Mouse (Mus musculus) MEL (cell line): ENCODE results near the gene Timd2. TPM values are rescaled to one million over a fixed set of nuclear protein-coding genes. Genes with fewer than 3 reads are reported as not detected.

Source experiments
- DNase-seq: peaks from one replicate; pipeline ENCODE4 v3.0.0; 2011; ENCODE audit warnings: low read depth, low spot score
- H3K27ac ChIP-seq: 2 replicates; pipeline ENCODE4 v1.5.1; 2012; ENCODE audit warnings: low read depth, mild to moderate bottlenecking, control low read depth, low read length, moderate library complexity; ENCODE audit not compliant: control insufficient read depth
- H3K27me3 ChIP-seq, 2 experiments: fragments of 150-350 bp in 1 of 2; sonication (generic) in 1 of 2; 2 replicates each; pipeline ENCODE4 v1.6.1; 2012; ENCODE audit warnings: low read length in 2 of 2, mild to moderate bottlenecking in 2 of 2, improper control_type of control experiment in 1 of 2, moderate library complexity in 1 of 2; ENCODE audit not compliant: insufficient read depth in 2 of 2, control insufficient read depth in 1 of 2
- H3K36me3 ChIP-seq, 2 experiments: 2 replicates each; pipeline ENCODE4 v1.6.1; 2012 to 2014; ENCODE audit warnings: low read length in 2 of 2, improper control_type of control experiment in 1 of 2, inconsistent platforms in 1 of 2, mild to moderate bottlenecking in 1 of 2; ENCODE audit not compliant: insufficient read depth in 2 of 2, control insufficient read depth in 1 of 2
- H3K4me1 ChIP-seq, 2 experiments: fragments of 150-350 bp in 1 of 2; sonication (generic) in 1 of 2; 2 replicates each; pipeline ENCODE4 v1.6.1; 2012; ENCODE audit warnings: low read length in 2 of 2, improper control_type of control experiment in 1 of 2, mild to moderate bottlenecking in 1 of 2; ENCODE audit not compliant: insufficient read depth in 2 of 2, control insufficient read depth in 1 of 2
- H3K4me3 ChIP-seq, 2 experiments: fragments of 150-350 bp in 1 of 2; sonication (generic) in 1 of 2; 2 replicates each; pipeline ENCODE4 v1.5.1; 2012; ENCODE audit warnings: low read depth in 2 of 2, low read length in 2 of 2, mild to moderate bottlenecking in 2 of 2, moderate library complexity in 2 of 2, control low read depth in 1 of 2, improper control_type of control experiment in 1 of 2; ENCODE audit not compliant: control insufficient read depth in 1 of 2, insufficient read depth in 1 of 2
- H3K79me2 ChIP-seq: 2 replicates; pipeline ENCODE4 v1.6.1; 2012; ENCODE audit warnings: mild to moderate bottlenecking, low read length, moderate library complexity; ENCODE audit not compliant: control insufficient read depth, poor library complexity, insufficient read depth
- H3K9ac ChIP-seq: 2 replicates; pipeline ENCODE4 v1.6.1; 2012; ENCODE audit warnings: low read depth, mild to moderate bottlenecking, control low read depth, low read length, moderate library complexity; ENCODE audit not compliant: control insufficient read depth, poor library complexity, severe bottlenecking
- H3K9me3 ChIP-seq: fragments of 150-350 bp; sonication (generic); replicated peaks from 2 replicates; pipeline ENCODE4 v1.6.1; 2012; ENCODE audit warnings: mild to moderate bottlenecking, low read length, improper control_type of control experiment, moderate library complexity; ENCODE audit not compliant: insufficient read depth
- CHD2 ChIP-seq: IDR thresholded peaks from 2 replicates; pipeline ENCODE4 v1.6.1; 2011; ENCODE audit warnings: low read length, improper control_type of control experiment
- ELF1 ChIP-seq: IDR thresholded peaks from 2 replicates; pipeline ENCODE4 v1.6.1; 2014; ENCODE audit warnings: low read depth, mild to moderate bottlenecking, inconsistent platforms, low read length, improper control_type of control experiment, moderate library complexity
- EP300 ChIP-seq, 2 experiments: IDR thresholded peaks; 2 replicates each; pipeline ENCODE4 v1.6.1; 2011; ENCODE audit warnings: improper control_type of control experiment in 2 of 2, low read length in 2 of 2, low read depth in 1 of 2, mild to moderate bottlenecking in 1 of 2
- GABPA ChIP-seq: IDR thresholded peaks from 2 replicates; pipeline ENCODE4 v1.6.1; 2012; ENCODE audit warnings: low read depth, mild to moderate bottlenecking, inconsistent platforms, low read length, improper control_type of control experiment, moderate library complexity
- JUND ChIP-seq: IDR thresholded peaks from 2 replicates; pipeline ENCODE4 v1.6.1; 2011; ENCODE audit warnings: low read depth, mild to moderate bottlenecking, improper control_type of control experiment, low read length
- NRF1 ChIP-seq: IDR thresholded peaks from 2 replicates; pipeline ENCODE4 v1.6.1; 2014; ENCODE audit warnings: low read depth, mild to moderate bottlenecking, inconsistent platforms, low read length, improper control_type of control experiment, moderate library complexity; ENCODE audit not compliant: poor library complexity, insufficient read depth, severe bottlenecking
- POLR2A ChIP-seq, 2 experiments: IDR thresholded peaks; 2 replicates each; pipeline ENCODE4 v1.6.1; 2011 to 2012; ENCODE audit warnings: low read length in 2 of 2, mild to moderate bottlenecking in 2 of 2, control low read depth in 1 of 2, improper control_type of control experiment in 1 of 2, low read depth in 1 of 2, moderate library complexity in 1 of 2; ENCODE audit not compliant: control insufficient read depth in 1 of 2, insufficient read depth in 1 of 2, poor library complexity in 1 of 2
- RAD21 ChIP-seq: IDR thresholded peaks from 2 replicates; pipeline ENCODE4 v1.6.1; 2011; ENCODE audit warnings: mild to moderate bottlenecking, low read depth, low read length, improper control_type of control experiment
- SIN3A ChIP-seq: IDR thresholded peaks from 2 replicates; pipeline ENCODE4 v1.6.1; 2012; ENCODE audit warnings: low read length, improper control_type of control experiment, inconsistent platforms
- TAL1 ChIP-seq: IDR thresholded peaks from 2 replicates; pipeline ENCODE4 v1.6.1; 2012; ENCODE audit warnings: mild to moderate bottlenecking, inconsistent platforms, low read length, moderate library complexity, mixed read lengths
- TBP ChIP-seq: IDR thresholded peaks from 2 replicates; pipeline ENCODE4 v1.8.0; 2011; ENCODE audit warnings: low read depth, low read length, improper control_type of control experiment
- TCF12 ChIP-seq: IDR thresholded peaks from 2 replicates; pipeline ENCODE4 v1.6.1; 2014; ENCODE audit warnings: low read depth, mild to moderate bottlenecking, inconsistent platforms, low read length, improper control_type of control experiment, moderate library complexity
- USF1 ChIP-seq: IDR thresholded peaks from 2 replicates; pipeline ENCODE4 v1.6.1; 2014; ENCODE audit warnings: low read depth, mild to moderate bottlenecking, inconsistent platforms, low read length, improper control_type of control experiment, moderate library complexity
- USF2 ChIP-seq, 2 experiments: IDR thresholded peaks; 2 replicates each; pipeline ENCODE4 v1.6.1; 2011 to 2012; ENCODE audit warnings: improper control_type of control experiment in 2 of 2, low read length in 2 of 2, borderline replicate concordance in 1 of 2, inconsistent platforms in 1 of 2, low read depth in 1 of 2, mild to moderate bottlenecking in 1 of 2; ENCODE audit not compliant: insufficient read depth in 1 of 2
- ZC3H11A ChIP-seq: IDR thresholded peaks from 2 replicates; pipeline ENCODE4 v1.6.1; 2012; ENCODE audit warnings: low read depth, mild to moderate bottlenecking, inconsistent platforms, low read length, improper control_type of control experiment
- ZKSCAN1 ChIP-seq: IDR thresholded peaks from 2 replicates; pipeline ENCODE4 v1.6.1; 2012; ENCODE audit warnings: low read depth, mild to moderate bottlenecking, inconsistent platforms, low read length, improper control_type of control experiment, moderate library complexity
- ZMIZ1 ChIP-seq: IDR thresholded peaks from 2 replicates; pipeline ENCODE4 v1.6.1; 2012; ENCODE audit warnings: low read depth, mild to moderate bottlenecking, inconsistent platforms, low read length, improper control_type of control experiment, moderate library complexity
- ZNF384 ChIP-seq: IDR thresholded peaks from 2 replicates; pipeline ENCODE4 v1.6.1; 2012; ENCODE audit warnings: low read depth, mild to moderate bottlenecking, inconsistent platforms, low read length, improper control_type of control experiment
- polyA plus RNA-seq, 2 experiments: library from polyadenylated mRNA; stranded (reverse) in 1 of 2; unstranded in 1 of 2; fragments of >175 nt in 1 of 2; fragments of >200 nt in 1 of 2; gene quantifications; 2 replicates each; pipeline versions ENCODE4 v1.2.1 to v1.2.4; 2012; ENCODE audit warnings: low replicate concordance in 2 of 2, low read depth in 1 of 2; ENCODE audit not compliant: insufficient read length in 2 of 2, insufficient read depth in 1 of 2, missing spikeins in 1 of 2
- total RNA-seq: library from RNA; depleted of rRNA; stranded (reverse); fragments of 300-350 nt; gene quantifications from 2 replicates; pipeline ENCODE4 v1.2.3, GENCODE M21; 2012

Timd2 gene
- total and polyA plus RNA-seq, 3 experiments, result not detected

DNA sequence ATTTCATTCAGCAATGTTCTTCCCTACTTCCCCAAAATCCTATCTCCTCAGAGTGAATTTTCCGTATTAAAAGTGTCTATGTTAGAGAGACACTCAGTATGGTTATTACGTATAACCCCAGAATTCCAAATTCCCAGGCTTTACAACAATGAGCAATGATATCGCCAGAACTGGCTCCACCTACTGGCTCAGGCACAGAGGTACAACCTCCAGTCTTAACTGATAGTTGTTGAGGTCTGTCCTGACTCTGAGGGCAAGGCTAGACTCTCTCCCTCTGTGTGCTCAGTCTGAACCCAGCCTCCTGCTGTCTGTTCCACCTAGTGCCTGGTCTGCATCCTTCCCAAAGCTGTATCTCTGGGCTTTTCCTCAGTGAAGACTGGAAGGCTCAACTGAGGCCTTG, 75.2 kb downstream of the Timd2 start (continued):
- TF ChIP-seq ELF1 (no peak), JUND (no peak)
- TF ChIP-seq, all 39 proteins: peak for 4

DNA sequence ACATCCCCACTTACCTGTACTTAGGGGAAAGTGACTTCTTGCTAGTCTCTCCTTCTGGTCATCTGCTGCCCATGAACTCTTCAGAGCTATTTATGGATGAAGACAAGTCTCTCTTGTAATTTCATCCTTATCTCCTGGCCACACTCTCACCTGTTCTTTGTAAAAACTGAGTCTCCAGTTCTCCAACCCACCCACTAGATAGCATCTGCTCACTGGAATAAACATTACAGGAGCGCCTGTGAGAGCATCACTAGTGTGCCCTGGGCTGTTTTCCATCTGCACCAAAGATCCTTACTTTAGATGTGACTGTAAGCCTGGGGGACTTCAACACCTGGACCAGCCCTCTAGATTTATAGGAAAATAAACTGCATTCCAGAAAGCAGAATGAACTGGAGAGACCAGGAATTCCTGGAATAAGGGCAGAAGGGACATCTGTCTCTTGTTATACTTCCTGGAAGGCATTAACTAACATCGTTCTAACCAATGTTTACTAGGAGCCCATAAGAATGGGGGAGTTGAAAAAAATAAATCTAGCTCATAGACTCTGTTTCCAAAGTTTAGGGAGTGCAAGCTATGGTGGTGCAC, 77.6 kb downstream of the Timd2 start, which contains the start of gene Dppa1:
TSS of gene Dppa1 (minus strand) at position 51 of the 585 bp plus-strand sequence.
- no peak within 1 kb of the TSS for H3K27ac ChIP-seq
- H3K36me3 ChIP-seq, result no peaks in the 10 kb centered on the region
- no peak within 1 kb of the TSS for H3K4me3 ChIP-seq
- TF ChIP-seq POLR2A (IDR thresholded peaks at IDR 0.05; ENCODE audit: control insufficient read depth in 1 of 2, insufficient read depth in 1 of 2, low read depth in 1 of 2, low read length in 2 of 2, poor library complexity in 1 of 2) (no peak), CHD2 (no peak), ZC3H11A (no peak), EP300 (IDR thresholded peaks at IDR 0.05; ENCODE audit: low read depth in 1 of 2, low read length in 2 of 2) (no peak), TCF12 (no peak), TAL1 (no peak), RAD21 (no peak), NRF1 (no peak), USF2 (IDR thresholded peaks at IDR 0.05; ENCODE audit: borderline replicate concordance in 1 of 2, insufficient read depth in 1 of 2, low read depth in 1 of 2, low read length in 2 of 2) (no peak), TBP (no peak), USF1 (no peak), GABPA (no peak), SIN3A (no peak)
- no peaks in the 10 kb centered on the region for H3K79me2 ChIP-seq
- no peaks in the 10 kb centered on the region for H3K9me3 ChIP-seq
- DNase-seq, result no peak
- no peaks in the 10 kb centered on the region; a peak in 1 of 4 replicates for H3K27me3 ChIP-seq
- H3K9ac ChIP-seq, result no peak within 1 kb of the TSS
- H3K4me1 ChIP-seq, result no peaks in the 10 kb centered on the region

DNA sequence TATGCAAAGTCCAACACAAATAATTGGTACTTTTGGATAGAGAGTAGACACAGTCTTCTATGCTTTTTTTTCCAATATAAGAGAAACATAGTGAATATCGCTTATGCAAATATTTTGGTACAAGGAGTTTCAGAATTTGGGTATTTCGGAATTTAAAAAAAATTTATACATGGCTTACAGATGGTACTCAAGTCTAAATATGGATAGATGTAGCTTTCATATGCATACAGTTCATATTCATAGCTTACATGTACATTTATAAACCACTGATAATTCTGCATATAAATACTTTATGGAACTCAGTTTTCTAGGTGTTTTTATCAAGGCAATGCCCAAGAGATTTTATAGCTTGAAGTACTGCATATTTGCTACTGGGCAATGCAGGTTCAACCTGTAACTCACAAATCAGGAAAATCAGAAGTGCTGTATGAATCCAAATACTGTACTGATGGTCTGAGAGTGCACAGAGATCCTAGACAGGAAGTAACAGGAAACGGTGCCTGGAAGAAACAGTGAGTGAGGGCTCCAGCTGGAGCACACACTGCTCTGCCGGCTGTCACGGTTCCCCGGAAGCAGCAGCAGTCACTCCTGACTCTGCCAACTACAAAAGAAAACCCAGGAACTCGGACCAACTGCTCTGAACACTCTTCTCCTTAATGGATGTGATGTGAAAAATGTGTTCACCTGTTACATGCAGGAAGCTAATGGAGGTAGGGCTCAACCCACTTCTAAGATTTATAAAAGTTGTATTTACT, 86.3 kb downstream of the Timd2 start:
- Histone ChIP-seq H3K27me3 (no peaks in the 10 kb centered on the region), H3K79me2 (no peaks in the 10 kb centered on the region), H3K9ac (no peak overlapping the region)

More for the DNA sequence above, 86.3 kb downstream of the Timd2 start:
- Histone ChIP-seq H3K27ac (no peak overlapping the region), H3K4me1 (no peaks in the 10 kb centered on the region), H3K9me3 (no peaks in the 10 kb centered on the region), H3K36me3 (no peaks in the 10 kb centered on the region), H3K4me3 (no peak overlapping the region)
- DNase-seq, result no peak
- TF ChIP-seq ZNF384 (no peak), ZMIZ1 (no peak), ZKSCAN1 (no peak), GABPA (no peak), CHD2 (no peak), SIN3A (no peak)
- TF ChIP-seq, all 39 proteins: peak for 0
